Mouse (Mus musculus) thymus, adult 18-20 months (tissue): ENCODE measurements around the gene Chchd6.

Experiments
- DNase-seq, 2 experiments: peaks; one replicate each; pipeline ENCODE4 v3.0.0; 2022; ENCODE audit warnings: mixed read lengths in 2 of 2

Chchd6 gene

DNA sequence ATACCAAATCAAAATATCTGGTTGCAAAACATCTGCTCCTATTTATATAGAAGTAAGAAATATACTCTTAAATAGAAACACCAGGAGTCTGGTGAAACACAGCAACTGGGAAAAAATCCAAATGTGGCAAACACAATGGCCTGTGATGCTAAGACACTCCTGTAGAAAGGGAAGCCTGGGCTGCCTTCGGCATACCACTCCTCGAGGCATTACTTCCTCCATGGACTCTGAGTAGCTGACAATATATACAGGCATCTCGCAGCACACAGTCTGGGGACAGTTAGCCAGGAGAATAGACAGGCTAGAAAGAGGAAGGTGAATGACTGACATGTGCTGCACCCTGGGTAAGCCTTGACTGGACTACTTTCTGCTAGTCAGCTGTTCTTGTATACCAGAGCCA is 146.7 kb downstream of the Chchd6 start:
- DNase-seq = no peak

DNA sequence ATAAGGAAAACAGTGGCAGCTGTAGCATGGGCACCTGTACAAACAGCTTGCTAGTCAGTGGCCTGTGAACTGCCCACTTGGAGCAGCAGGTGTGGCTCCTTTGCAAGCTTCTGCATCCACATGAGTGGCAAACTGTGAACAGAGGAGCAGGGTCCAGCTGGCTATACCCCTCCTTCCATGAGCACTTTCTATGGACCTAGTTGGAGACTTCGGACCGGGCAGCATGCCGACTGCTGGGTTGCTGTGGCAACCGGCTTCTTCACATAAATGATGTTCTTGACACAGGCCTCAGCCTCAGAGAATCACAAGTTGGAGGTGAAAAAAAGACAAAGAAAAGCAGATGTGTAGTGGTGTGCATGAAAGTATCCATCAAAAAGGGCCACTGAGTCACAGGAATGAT is 154.8 kb downstream of the Chchd6 start:
- DNase-seq = no peak

DNA sequence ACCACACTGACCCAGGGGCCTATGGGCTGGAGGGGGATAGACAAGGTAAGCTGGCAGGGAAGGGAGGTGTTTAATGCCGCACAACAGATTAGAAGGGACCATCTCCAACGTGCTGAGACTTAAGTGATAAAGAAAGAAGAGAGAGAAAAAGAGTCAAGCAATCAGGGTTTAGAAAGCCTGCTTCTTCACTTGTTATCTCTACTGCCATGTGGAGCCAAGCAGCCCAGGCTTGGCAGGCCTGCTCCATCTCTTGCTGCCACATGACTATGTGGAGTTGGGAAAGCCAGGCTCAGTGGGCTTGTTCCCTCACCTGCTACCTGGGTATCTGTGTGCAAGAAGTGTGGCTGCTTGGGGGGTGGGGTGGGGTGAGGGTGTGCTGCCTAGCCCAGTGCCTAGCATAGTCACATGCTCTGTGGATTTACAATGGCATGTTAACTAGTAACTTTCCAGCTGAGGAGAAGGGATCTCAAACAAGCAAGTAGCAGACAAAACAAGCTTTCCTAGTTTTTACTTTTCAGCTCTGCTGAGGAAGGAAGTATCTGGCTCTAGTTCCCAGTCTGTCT is 163.5 kb downstream of the Chchd6 start:
- no peak for DNase-seq

DNA sequence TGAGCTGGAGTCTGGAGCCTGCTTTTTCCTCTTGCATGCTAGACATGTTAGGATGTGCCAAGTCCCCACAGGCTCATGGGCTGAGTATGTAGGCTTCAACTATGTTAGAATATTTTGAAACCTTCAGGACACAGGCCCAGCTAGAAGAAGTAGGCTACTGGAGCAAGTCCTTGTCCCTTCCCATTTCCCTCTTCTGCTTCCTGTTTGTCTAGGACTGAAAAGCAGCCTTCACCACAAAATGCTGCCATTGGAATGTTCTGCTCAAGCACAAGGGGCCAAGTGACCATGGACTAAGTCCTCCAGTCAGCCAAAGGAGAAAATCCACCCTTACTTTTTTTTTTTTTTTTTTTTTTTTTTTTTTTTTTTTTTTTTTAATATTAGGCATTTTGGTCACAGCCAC is 164.7 kb downstream of the Chchd6 start:
- no peak for DNase-seq

DNA sequence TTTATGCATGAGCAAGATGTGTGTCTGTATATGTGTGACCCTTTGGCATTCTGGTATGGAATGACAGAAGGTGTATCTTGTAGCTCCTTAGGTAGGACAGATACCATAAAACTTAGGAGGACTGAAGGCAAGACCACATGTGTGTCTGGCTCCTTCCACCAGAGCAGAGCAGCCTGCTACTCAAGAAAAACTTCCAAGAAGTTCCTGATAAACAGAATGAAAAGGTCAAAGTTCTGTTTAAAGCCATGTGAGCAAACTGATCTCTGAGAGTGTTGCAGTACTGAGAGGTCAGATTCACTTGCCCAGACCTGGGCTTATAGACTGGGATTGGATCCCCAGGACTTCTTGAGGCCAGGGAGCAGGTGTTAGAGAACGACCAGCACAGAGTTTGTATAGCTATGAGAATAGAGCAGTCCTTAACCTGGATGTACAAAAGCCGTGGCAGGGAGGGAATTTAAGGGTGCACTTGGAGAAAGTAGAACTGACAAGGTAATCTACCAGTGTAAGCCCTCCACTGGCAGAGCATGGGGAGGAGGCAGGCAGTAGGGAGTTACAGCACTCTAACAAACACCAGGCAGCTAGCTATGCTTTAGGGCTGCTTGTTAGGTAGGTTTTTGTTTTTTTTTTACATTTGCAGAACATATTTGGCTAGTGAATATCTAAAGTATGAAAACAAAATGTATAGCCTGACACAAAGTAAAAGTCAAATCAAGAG is 166.6 kb downstream of the Chchd6 start:
- DNase-seq = no peak

DNA sequence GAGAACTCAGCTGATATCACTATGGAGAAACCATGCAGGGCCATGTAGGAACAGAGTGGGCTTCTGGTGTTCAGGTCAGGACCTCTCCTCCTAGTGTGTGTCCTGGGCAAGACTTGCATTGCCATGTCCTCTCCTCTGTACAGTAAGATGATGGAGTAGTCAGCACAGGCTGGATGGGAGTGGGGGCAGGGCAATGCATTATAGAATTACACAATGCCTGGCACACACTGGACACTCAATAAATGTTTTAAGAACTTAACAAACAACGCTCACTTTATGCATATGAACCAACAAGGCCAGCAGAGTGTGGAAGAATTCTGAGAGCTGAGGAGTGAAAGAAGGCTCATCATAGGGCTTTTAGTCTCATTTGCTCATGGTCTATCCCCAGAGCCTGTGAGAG is 171.0 kb downstream of the Chchd6 start:
- DNase-seq = no peak

DNA sequence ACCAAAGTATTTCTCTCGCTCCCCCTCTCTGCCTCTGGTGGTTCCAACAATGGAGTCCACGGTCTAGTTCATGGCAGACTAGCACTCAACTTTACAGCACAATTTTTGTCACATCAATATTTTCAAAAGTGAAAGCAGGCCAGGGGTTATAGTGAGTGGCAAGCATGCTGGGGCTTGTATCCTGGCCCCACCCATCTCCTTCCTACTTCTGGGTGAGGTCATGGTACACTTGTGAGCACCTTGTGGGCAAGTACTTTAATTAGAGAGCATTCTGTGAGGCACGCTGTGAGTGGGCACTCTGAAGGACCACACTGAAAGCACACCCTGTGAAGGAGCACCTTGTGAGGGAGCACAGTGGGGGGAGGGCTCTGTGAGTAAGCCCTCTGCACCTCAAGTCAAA is 172.8 kb downstream of the Chchd6 start:
- no peak for DNase-seq

DNA sequence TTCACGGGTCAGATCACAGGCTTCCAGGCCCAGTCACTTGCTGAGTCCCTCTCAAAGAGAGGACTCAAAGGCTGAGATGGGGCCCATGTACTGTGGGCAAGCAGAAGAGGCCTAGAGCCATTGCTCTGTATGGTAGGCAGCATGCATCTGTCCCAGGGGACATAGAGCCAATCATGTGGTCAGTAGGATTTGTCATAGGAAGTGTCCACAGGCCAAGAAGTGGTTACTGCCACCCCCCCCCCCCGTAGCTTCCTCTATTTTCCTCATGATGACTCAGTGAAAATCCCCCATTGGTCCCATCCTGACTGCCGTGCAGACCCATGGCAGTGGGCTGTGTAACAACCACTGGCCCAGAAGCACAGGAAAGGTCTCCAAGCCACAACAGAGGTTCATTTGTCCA is 173.5 kb downstream of the Chchd6 start:
- DNase-seq = no peak

DNA sequence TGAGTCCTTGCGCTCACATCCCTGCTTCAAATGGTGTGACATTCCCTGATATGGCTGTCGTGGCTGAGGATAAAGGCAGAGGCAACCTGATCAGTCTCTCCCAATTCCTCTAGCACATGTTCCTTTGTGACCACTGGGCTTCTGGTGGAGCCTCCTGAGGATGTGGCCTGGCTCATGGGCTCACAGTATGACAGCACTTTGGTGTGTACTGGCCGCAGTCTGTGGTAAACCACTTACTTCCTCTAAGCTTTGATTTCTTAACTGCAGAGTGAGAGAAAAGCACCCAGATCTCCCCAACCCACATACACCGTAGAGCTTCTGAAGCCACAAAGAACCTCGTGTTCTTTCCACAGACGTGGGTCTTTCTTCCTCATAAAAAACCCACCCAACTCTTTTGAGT is 173.9 kb downstream of the Chchd6 start:
- DNase-seq = peak; percentile 2 to 6

DNA sequence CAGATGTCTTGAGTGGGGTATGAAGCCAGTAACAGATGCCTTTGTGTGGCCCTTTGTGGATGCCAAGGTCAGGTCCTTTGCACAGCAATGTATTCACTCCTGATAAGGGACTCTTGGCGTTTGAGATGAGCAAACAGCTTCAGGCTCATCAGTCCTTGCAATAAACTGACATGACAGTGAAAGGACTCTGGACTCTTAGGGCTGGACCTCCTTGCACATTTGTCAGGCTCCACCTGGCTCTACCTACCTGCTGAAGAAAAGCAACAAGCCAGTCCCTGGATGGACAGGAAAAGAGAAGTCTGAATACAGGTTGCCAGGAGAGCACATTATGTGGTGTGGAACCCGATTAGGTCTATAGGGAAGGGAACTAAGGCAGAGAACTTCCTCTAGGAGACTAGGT is 174.7 kb downstream of the Chchd6 start:
- no peak for DNase-seq

DNA sequence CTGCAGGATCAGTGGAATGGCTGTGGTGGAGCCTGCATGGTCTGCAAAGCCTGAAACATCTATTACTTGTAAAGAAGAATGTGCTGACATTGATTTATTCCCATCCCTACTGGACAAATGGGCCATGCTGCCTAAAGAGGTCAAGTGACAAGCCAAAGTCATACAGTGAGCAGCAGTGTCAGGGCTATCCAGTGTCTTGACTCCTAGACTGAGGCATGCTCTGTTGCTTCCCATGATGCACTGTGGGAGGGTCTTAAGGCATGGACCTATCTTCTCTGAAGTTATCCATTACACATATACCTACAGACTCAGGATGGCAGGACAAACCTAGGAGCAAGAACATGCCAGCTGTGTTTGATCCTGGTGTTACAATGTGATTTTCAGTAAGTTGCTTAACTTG is 175.3 kb downstream of the Chchd6 start:
- no peak for DNase-seq

DNA sequence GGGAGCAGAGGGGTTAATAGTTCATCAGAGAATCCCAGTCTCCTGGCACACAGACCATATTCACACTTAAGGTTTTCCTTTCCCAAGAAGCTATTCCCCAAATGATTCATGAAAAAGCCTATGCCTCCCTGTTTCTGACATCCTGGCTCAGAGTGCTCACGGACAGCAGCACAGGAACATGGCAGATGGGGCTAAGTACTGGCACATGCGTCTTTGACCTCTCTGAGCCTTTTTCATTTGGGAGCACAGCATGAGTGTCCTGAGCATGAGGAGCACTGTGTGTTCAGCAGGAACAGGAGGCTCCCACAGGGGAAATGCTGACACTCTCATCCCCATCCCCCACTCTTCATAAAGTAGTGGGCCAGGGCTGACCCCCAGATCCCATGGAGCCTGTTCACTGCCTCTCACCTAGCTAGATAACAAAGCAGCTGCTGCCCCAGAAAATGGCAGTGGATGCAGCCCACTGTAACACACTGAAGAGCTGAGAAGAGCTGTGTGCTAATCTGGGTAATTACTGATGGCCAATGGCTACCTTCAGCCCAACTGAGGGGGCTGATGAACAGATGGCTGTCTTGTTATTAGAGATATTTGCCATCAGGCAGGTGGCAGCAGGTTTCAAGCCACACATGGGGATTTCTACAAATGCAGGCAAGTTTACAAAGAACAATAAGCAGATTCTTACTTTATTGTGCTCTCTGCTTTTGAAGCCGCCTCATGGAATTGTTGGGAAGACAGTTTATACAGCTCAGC is 176.2 kb downstream of the Chchd6 start:
- DNase-seq = no peak

DNA sequence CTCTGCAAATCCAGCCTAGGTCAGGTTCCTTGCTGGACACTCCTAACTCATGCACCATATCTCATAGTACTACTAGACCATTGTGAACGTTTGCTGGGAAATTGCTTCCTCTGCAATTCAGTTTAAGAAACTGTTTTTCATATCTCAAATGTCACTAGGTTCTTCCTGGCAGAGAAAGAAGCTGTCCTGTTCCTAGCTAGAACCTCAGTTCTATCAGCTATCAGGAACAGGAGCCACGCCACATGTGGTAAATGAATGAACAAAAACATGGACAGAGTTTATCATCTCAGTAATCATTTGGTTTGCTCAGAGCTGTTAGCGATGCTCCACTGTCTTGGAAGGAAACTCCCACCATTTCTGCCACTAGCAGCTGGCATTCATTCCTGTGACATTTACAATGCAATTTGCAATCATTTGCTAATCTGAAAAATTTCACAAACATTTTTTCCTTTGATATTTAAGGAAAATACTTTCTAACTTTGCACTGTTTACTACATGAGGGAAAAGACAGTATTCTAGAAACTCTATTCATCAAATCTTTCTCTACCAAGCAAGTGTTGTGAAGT is 179.3 kb downstream of the Chchd6 start:
- no peak for DNase-seq

DNA sequence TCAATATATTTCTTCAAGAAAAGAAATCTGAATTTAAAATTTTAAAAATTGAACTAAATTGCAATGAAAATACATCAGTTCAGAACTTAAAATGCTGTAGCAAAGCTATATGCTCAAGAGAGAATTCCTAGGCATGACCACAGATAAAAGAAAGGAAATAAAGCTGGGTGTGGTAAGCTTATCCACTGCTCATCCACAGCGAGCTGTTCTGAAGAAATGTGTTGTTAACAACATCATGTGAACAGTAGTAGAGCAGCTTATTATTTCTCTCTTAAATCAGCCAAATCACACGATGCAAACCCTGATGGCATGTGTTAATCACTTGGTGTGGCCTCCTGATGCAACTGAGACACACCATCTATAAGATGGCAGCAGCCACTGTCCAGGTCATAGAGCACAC is 180.4 kb downstream of the Chchd6 start:
- DNase-seq = no peak

DNA sequence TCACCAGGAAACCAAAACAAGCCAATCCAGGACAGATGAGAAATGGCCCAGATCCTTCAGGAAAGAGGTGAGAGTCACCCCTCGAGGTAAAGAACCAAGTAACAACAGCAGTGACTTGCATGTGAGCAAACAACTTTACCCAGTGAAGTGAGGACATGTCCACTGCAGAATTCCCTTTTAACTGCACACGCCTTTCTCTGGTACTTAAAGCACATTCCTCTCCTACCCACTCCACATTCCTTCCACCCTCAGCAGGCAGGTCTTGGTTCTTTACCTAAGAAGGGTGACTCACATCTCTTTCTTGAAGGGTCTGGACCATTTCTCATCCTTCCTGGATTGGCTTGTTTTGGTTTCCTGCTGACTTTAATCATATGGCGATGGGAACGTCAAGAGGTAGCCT is 181.3 kb downstream of the Chchd6 start:
- DNase-seq = no peak

DNA sequence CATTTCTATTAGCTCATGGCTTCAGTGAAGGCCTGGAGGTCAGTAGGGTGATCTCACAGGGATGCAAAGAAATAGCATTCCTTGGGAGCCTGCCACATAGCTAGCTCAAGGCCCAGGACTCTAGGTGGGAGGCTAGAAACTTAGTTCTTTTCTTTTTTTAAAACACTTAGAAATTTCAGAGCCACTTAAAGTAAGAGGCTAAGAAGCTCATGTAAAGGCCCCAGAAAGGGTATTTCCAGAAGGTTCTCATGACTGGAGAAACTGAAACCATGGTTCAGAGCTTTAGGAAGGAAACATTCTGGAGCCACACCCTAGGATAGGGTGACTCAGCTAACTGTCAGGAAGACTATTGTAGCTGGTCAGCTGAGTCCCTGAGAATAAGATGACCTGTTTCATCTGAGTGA is 182.0 kb downstream of the Chchd6 start:
- no peak for DNase-seq

DNA sequence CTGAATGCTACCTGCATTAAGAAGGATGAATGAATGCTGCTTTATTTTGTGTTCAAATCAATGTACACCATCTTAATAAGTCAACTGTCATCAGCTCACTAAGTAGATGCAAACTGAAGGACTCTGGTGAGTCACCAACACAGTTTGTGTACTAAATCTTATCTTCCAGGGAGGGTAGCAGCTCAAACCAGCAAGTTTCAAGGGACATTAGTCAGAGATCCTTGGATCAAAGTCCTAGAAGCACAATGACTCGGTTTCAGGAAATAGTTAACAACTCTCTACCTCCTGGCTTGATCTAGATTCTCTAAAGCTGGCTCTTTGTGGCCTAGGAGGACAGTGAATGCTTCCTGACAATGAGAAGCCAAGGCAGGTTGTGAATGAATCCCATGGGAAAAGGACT is 182.9 kb downstream of the Chchd6 start:
- DNase-seq = no peak

DNA sequence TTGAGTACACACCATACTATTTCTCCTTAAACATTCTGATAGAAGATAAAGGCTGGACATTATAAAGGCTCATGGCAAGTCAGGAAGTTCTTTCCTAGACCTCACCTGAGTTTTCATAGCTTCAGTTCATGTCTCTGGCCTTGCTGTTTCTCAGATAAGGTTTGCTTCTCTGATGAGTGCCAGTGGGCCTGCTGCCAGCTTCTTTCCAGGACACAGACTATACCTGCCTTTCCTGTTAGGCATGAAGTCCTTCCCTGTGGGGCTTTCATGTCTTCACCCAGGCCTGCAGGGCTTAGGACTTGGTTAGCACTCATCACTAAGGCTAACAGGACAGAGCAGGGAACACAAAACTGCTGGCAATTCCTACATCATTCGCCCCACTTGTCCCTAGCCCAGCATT is 186.4 kb downstream of the Chchd6 start:
- no peak for DNase-seq

DNA sequence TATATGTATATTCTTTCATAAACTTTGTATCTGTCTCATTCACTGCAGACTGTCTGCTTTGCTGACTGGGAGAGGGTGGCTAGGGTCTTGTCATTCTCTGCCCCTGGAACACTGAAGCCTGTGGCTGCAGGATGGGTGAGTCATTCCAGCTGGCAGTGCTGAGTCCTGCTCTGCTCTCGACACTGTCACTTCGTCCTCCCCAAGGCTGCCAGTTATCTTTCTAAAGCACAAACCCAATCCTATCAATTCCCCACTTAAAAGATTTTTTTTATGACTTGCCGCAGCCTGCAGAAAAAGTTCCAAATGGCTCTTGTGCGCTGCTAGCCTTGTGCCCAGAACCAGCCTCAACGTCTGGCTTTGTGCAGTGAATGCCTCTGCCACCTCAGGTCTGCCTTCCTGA is 187.2 kb downstream of the Chchd6 start:
- no peak for DNase-seq

DNA sequence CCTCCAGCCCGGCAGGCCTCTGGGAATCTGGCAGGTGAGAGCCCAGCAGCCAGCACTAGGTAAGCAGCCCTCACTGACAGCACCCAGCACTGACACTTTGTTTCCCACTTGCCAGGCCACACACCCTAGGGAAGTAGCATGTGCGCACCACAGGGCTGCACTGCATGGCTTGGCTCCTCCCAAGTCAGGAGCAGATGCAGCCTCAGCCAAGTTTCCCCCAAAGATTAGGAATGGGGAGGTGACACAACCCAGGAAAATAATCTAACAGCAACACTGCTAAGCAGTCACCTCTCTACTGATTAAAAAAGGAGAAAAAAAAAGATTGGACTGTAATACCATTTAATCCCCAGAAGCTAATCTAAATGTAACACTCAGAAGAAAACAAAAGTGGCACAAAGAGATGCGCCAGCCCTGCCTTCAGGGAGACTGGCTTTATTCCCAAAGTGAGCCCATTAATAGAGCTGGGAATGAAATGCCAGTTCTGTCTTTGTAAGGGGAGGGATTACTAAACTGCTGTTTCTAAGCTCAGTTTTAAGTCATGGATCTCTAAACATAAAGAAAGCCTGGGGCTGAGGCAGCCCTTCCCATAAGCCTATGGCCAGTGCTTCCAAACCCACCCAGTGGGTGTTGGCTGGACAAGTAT is 188.1 kb downstream of the Chchd6 start:
- no peak for DNase-seq

DNA sequence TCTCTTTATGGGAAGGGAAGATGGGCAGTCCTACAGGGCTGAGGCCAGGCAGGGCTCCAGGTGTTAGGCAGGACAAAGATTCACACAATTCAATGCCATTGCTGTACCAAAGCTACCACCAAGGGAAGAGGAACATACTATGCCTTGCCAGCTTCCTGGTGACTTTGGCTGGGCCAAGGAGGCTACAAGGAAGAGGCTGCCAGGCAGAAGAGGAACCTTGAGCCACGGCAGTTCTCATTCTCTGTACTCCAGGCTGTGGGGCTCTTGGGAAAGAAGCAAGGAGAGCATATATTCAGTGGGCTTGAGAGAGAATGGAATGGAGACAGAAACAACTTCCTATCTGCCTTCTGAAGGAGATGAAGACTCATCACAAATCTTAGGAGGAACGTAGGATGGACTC is 190.5 kb downstream of the Chchd6 start:
- no peak for DNase-seq

DNA sequence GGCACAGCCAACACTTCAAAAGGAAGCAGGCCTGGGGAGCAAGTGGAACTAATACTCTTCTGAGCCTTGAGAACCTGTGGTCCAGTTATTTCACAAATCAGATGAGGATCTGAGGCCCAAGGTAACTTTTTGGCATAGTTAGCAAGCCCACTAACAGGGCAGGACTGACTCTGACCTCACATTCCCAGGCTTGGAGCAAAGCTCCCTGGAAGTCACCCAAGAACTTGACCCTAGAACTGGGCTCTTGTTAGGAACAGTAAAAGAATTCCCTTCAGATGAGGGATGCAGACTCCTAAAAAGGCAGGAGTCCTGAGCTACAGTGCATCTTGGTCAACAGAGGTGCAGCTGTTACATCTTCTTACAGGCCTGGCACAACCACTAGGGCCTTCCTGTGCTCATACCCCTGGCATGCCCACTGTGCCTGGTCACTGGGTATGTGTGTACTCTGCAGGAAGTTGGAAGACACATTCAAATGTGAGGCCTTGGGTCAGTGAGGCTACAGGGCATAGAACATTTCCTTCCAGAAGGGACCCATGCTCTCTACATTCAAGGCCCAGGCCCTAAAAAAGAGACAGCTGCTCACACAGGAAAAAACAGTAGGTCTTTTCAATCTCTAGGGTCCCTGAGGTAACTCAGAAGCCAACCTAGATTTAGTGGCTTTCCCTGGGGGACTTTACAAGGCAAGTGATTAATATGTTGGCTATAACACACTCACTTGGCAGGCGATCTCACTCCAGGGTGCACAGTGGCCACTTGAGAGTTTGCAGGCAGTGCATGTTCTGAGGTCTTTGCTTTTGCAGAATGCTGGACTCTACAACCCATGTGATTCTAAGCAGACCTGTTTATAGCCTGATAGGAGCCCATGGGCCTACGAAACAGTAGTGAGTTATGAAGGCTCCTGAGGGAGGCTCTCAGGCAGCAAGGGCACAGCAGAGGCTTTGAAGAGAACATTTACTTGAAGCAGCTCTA is 191.9 kb downstream of the Chchd6 start:
- no peak for DNase-seq
